Comparison of ENCODE assay signal across 8 mouse cellular contexts in the genomic region with DNA sequence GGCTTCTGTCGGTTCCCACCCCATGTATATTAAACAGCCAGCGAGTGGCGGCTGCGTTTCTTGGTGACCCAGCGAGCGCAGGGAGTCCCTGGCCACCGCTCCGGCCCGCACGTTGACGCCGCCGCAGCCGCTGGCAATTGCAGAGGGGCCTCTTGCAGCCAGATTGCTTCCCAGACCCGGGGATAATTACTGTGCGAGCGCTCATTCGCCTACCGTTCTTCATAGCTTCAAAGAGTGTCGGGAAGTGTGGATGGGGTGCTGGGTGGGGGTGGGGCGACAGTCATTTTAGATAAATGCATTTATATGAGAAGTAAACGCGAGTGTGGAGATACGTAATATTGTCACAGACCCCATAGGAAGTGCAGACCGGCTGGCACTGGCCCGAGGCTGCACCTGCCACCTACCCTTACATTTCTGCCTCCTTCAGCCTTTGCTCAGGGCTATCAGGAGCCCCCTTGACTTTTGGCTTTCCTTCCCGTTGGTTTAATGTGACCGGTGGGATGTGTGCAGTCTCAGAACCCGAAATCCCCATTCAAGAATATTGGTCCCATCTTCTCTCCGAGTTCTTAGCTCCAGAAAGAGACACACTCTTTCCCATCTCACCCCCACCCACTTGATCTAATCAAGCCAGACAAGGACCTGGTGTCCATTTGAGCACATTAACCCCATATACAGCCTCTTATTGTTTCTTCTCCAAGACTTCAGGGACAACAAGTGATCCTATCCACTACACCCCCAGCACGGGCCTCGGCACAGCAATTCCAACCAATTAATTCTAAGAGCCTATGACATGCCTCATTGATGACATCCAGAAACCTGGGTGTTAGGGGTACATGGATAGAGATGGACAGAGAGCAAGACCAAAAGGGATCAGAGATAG. TPM values are rescaled to one million over a fixed set of nuclear protein-coding genes. Genes with fewer than 3 reads are reported as not detected.
A peak's percentile ranks its signal among the peaks of the same experiment; 100 is the strongest.
DNase-seq lines count a peak whose midpoint lies in the region; ATAC-seq lines count a peak whose summit lies in the region.

No protein-coding gene starts in this region.

- ATAC-seq in frontal cortex, adult (ENCODE audit: low TSS enrichment) = no peak

- peak; percentile 25 to 37 for DNase-seq in cerebellum, postnatal 25 days
- no peak for DNase-seq in cerebellum, adult 11 months
- DNase-seq in thymus, postnatal 4 days = peak; percentile 6
- no peak for DNase-seq in thymus, postnatal 0 days (ENCODE audit: low spot score)
- DNase-seq in mesoderm, embryonic 11.5 days (ENCODE audit: low read depth, low spot score) = peak; percentile 39
- DNase-seq in frontal cortex, adult 2 months (ENCODE audit: extremely low spot score in 1 of 2, low spot score in 1 of 2) = no peak
- no peak for DNase-seq in right cerebral cortex, adult 2 months (ENCODE audit: low spot score in 2 of 2)

RNA-seq across cellular contexts. Expression of a gene that starts 3.0 kb away (rescaled TPM):
- polyA plus RNA-seq in thymus, postnatal 0 days (2015; fragmentation: Nextera tagmentation; extraction: Ambion mirVana) = 0.33 and 0.39 TPM in 2 replicates
- 13.1 and 13.9 TPM in 2 replicates for polyA plus RNA-seq in frontal cortex, adult 2 months (2012; rRNA removed)

Comparison
In these comparisons a context has a peak if more than half of its experiments do, and no peak if none do; other contexts are left out.
1. DNase-seq: peak in cerebellum, postnatal 25 days (2 of 2), thymus, postnatal 4 days (single experiment) and mesoderm, embryonic 11.5 days (single experiment); none in cerebellum, adult 11 months (single experiment), thymus, postnatal 0 days (single experiment), frontal cortex, adult 2 months (0 of 2) and right cerebral cortex, adult 2 months (0 of 2).
2. RNA of a gene that starts 3.0 kb away (polyA plus RNA-seq): 13.1 to 13.9 TPM in frontal cortex, adult 2 months; 0.33 to 0.39 TPM in thymus, postnatal 0 days; every median in the first group is over 10 times any median in the second.